Mouse (Mus musculus) megakaryocyte, embryonic 14.5 days (primary cell): ENCODE data around the gene Snrpf.

Source experiments
- FLI1 ChIP-seq: IDR thresholded peaks from 2 replicates; pipeline ENCODE4 v1.6.1; 2012; ENCODE audit warnings: low read length, inconsistent platforms, mixed read lengths
- GATA1 ChIP-seq: IDR thresholded peaks from 3 replicates; pipeline ENCODE4 v1.6.1; 2012; ENCODE audit warnings: mixed read lengths, low read length, inconsistent platforms, borderline replicate concordance

GRCm38 (mm10) chr10:93588796-93589195, 710 bp downstream of the Snrpf start:
- no peak for TF ChIP-seq FLI1
- no peak for TF ChIP-seq GATA1
